Mouse (Mus musculus) adrenal gland, adult 8-10 months (tissue): Measurements from ENCODE around the gene 3110009E18Rik. TPM values are rescaled to one million over a fixed set of nuclear protein-coding genes. Genes with fewer than 3 reads are reported as not detected.

Experiments used
- DNase-seq: peaks from one replicate; pipeline ENCODE4 v3.0.0; 2022
- total RNA-seq, 4 experiments: library from RNA; stranded (reverse); gene quantifications; 2 replicates each; pipeline ENCODE4 v1.2.4; 2022

Gene 3110009E18Rik
- total RNA-seq = 10 to 100 TPM in 3 of 4 experiments, 1 to 10 TPM in 1; 8.8 to 14.1 (median 11.2) TPM

DNA sequence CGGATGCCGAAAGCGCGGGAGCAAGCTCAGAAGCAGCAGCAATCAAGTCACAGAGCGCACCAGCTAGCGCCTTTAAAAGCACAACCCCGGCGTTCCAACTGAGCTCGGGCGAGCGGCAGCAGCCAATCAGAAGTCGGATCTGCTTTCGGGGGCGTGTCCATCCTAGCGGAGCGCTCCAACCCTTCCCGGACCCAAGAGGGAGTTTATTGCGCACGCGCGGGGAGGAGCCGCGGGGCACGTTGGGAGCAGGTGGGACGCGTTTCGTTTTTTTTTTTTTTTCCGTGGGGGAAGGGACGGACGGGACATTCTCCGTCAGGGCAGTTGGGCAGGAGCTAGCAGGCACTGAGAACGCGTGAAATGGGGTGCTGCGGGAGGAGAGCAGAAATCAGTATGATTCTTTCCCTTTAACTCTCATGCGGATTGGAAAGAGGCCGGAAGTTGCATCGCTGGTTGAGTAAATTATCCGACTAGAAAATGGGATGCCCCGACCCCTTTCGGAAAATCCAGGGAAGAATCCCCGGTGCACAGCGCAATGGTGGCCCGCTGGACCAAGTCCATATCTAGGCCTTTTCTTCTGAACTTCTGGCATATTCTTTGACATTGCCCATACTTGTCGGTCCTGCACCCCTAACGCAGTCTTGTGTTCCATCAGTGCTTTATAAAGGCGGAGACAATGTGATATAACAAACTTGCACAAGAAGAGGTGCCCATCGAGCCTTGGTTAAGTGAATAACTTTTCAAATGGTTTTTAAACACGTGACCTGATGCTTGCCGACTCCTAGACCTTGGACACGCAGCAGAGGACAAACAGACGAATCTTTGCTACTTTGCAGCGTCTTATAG, at the start of gene 3110009E18Rik, which contains the start of gene Dbi:
Gene 3110009E18Rik, plus strand, starts transcription at position 219 of the 843 bp plus-strand sequence.
Gene Dbi, minus strand, starts transcription at position 110 of the 843 bp plus-strand sequence.
- peak; percentile 99 for DNase-seq

GRCm38 (mm10) chr1:120072900-120073299, 48.1 kb upstream of the 3110009E18Rik start:
- DNase-seq = no peak

- peak; percentile 70 for DNase-seq
Observed at GRCm38 (mm10) chr1:120073519-120074306, 47.3 kb upstream of the 3110009E18Rik start, which contains the start of gene Tmem37. TSS of gene Tmem37 (minus strand) at chr1:120074074.

DNA sequence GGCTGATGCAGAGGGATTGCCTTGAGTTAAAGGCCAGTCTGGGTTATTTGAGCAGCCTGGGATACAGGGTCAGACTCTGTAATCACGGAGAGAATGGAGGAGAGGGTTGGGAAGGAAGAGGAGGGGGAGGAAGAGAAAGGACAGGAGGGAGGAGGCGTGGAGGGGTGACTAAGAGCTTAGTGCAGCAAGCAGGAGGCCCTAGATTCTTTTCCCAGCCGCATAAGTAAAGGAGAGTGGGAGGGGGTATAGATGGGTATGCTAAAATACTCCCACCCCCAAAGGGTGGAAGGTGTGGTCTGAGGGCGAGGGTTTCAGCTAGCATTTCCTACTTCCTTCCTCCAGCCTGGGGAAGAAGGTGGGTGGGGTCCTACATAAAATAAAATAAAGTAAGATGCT, 46.7 kb upstream of the 3110009E18Rik start:
- no peak for DNase-seq

DNA sequence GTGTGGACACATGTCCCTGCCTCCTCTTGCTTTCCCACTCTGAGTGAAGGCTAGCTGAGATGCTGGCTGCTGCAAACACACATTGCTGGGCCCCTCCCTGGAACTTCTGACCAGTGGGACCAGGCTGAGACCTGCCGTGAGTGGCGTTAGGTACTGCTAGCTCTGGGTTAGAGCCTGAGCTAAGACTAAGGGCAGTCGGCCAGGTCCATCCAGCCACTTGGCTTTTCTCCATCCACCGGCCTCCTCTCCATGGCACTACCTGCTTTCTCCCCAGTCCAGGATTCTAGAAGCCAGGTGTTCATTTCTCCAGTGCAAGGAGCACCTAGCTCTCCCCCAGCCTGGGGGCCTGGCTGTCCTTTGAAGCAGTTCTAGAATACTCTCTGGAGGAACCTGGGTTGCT, 46.1 kb upstream of the 3110009E18Rik start:
- no peak for DNase-seq

GRCm38 (mm10) chr1:120075507-120075906, 45.5 kb upstream of the 3110009E18Rik start:
- DNase-seq = no peak

DNA sequence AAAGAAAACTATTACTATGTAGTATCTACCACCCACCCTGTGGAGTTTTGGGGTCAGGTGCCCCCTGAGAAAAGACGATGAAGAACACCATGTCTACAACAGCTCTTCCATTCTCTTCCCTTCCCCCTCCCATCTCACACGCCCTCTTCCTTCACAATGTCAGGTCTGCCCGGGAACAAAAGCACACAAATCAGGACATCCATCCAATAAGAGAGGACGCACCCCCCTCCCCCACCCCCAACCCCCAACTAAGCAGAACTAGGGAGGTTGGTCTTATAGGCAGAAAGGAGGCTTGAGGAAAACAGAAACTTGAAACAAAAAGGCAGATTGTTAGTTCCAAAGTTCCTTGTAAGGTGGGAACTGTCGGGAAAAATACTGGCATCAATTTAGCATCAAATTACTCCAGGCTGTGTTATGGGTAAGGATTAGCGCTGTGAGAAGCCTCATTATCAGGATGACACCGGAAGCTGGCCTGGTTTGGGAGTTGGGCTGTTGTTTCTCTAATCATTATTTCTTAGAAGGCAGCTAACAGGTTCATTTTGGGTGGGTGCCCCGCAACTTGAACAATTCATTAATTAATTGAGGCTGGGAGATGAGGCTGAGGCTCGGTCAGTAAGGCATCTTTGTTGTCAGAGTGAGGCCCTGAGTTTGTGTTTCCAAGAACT, 43.1 kb upstream of the 3110009E18Rik start:
- DNase-seq = no peak

DNA sequence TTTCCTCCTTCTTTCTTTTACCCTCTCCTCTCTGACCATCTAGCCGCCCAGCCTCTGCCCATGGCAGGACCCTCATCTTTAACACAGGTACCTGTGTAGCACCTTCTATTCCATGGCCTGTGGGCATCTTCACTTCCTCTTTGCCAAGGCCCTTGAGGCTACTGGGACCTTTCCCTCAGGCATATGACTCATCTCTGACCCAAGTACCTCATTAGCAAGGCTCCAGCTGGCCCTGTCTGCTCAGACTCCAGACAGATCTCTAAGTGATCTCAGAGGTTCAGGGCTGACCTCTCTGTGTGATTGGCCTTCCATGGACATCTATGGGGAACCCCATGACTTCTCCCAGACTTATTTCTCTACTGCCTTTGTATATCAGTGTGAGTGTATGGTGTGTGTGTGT, 40.4 kb upstream of the 3110009E18Rik start:
- no peak for DNase-seq

- no peak for DNase-seq
Observed at GRCm38 (mm10) chr1:120082957-120083585, 37.9 kb upstream of the 3110009E18Rik start.

DNA sequence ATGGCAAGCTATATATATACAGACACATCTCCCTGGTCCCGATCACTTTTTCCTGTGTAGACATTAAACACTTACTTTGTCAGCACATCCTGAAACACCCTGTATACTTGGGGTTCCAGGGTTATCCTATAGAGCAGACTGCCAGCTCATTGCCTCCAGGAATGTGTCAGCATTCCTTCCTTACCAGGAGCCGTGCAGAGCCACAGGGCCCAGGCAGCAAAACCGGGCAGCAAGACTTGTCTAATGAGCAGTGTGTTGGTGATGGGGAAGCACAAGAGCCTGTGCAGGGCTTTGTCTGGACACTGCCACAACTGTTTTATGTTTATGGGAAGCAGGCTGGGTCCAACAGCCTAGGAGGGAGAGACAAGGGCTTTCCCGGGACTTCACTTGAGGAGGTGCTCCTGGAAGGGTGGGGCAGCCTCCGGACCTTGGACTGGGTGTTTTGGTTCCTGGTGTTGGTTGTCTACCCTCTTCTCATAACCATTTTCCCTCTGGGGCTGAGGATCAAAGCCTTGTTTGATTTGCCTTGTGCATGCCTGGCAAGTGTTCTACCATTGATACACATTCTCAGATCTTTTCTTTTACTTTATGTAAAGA, 37.0 kb upstream of the 3110009E18Rik start:
- DNase-seq = no peak

DNA sequence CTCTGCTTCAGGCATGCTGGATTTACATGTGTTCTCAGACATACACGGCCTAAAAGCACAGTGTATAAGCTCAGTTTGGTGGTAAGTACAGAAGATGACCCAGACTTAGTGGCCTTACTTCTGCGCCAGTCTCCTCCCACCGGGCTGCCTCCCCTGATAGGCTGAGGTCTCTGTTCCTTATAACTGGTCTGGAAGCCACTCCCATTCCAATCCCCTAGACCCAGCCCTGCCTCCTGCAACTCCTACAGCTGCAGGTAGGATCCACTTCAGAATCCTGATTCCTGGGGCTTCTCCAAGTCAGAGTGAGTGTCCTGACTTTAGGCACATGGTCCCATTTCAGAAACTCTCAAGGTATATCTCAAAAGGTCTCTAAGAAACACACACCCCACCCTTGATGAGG, 35.3 kb upstream of the 3110009E18Rik start:
- no peak for DNase-seq

- DNase-seq = no peak
Observed at GRCm38 (mm10) chr1:120086644-120087043, 34.3 kb upstream of the 3110009E18Rik start.

GRCm38 (mm10) chr1:120089180-120089579, 31.8 kb upstream of the 3110009E18Rik start:
- DNase-seq = no peak

GRCm38 (mm10) chr1:120090880-120091570, 30.0 kb upstream of the 3110009E18Rik start:
- no peak for DNase-seq

DNA sequence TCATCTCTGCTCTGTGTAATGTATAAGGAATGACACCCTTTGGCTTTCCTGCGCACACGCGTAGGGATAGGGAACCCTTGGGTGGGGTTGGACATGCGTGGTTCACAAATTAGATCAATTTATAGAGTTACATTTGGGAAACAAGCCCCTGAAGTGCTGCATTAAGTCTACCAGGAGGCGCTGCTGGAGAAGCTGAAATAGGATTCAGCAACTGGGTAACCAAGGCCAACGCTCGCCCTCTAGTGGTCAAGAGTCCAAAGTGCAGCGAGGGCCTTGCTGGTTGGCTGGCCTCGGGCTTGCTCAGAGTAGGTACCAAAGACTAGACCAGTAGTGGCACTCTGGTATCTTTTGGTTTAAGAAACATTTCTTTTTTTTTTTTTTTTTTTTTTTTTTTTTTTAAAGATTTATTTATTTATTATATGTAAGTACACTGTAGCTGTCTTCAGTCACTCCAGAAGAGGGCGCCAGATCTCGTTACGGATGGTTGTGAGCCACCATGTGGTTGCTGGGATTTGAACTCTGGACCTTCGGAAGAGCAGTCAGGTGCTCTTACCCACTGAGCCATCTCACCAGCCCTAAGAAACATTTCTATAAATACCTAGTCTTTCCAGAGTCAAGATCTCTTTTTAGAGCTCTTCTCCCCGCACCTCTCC, 27.4 kb upstream of the 3110009E18Rik start:
- DNase-seq = peak; percentile 74

- no peak for DNase-seq
Observed at GRCm38 (mm10) chr1:120094920-120095319, 26.1 kb upstream of the 3110009E18Rik start.

- peak; percentile 54 for DNase-seq
Observed at GRCm38 (mm10) chr1:120098327-120098726, 22.7 kb upstream of the 3110009E18Rik start.

GRCm38 (mm10) chr1:120099483-120099882, 21.5 kb upstream of the 3110009E18Rik start:
- no peak for DNase-seq

DNA sequence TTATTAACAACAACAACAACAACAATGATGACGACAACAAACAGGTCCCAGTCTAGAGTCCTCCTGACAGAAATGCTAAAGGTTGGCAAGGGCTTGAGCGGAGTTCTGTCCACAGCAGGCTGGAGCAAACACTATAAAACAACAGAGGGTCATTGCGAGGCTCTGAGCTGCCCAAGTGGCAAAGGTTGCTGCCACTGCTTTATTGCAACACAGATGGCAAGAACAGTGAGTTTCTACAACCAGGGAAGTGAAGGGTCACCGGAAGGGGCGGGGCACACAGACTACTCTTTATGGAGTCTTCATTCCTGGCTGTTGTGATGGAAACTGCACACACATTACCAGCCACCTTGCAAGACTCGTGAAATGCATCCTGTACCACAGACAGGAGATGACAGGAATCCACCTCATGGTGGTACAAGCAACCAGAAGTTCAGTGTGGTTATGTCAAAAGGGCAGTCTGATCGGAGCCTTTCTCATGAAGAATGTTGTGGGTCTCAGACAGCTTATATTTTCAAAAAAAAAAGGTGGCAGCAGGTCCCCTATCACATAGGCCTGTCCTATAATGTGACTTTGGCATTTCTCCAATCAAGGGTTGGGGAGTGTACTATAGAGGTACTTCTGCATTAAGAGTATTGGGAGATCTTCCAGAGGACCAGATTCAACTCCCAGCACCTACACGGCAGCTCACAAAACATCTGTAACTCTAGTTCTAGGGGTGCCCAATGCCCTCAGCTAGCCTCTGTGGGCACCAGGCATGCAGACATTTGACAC, 20.3 kb upstream of the 3110009E18Rik start:
- no peak for DNase-seq

- DNase-seq = no peak
Observed at GRCm38 (mm10) chr1:120101227-120101609, 19.8 kb upstream of the 3110009E18Rik start.
